Comparison of ENCODE assay signal across 11 mouse cellular contexts in the genomic region with DNA sequence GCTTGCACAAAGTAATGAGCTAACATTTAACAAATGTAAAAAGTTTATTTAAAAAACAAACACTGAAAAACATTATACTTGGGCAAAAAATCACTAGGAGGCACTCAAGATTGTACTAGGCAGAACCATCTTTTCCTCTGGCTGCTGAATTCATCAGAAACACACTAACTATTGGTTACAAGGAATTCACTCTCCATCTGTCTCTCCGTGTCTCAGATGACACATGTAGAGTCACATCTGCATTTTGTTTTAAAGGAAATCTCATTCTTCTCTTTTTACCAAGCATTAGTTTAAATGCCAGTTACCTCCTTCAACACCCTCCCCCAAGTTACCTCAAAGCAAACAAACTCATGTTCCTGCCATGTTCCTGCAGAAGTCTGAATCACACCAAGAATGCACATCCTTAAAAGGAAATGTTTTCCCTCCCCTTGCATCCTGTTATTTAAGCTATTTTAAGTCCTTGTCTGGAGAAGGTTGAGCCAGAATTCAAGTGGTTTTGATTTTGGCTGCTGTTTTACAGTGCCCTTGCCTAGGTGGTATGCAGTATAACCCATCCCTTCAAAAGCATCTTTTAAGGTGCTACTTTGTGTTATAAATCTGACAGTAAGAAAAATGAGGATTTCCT. TPM values are rescaled to one million over a fixed set of nuclear protein-coding genes. Genes with fewer than 3 reads are reported as not detected.
DNase-seq lines count a peak whose midpoint lies in the region; ATAC-seq lines count a peak whose summit lies in the region.
"Had no signal": no experiment of that assay in that cellular context is flagged by ENCODE, and none has a peak within 500 bp of the region (broad histone marks: within the 10 kb centered on the region; RNA-seq: fewer than 3 reads in every experiment).

No protein-coding gene starts in this region.

- no peaks in the 10 kb centered on the region for H3K27me3 ChIP-seq in lung, embryonic 15.5 days
- H3K27me3 ChIP-seq in embryonic facial prominence, embryonic 14.5 days (replicated peaks; ENCODE audit: control insufficient read depth, insufficient read depth, low read length) = no peaks in the 10 kb centered on the region
- H3K27me3 ChIP-seq in midbrain, embryonic 15.5 days (replicated peaks) = no peaks in the 10 kb centered on the region

- WGBS in lung, embryonic 15.5 days = 48% methylated on average over 1 of the region's 1 CpGs
- WGBS in embryonic facial prominence, embryonic 14.5 days = 29% methylated on average over 1 of the region's 1 CpGs
- WGBS in midbrain, embryonic 15.5 days = 60% methylated on average over 1 of the region's 1 CpGs

- no peaks in the 10 kb centered on the region for H3K4me1 ChIP-seq in lung, embryonic 15.5 days
- H3K4me1 ChIP-seq in embryonic facial prominence, embryonic 14.5 days (ENCODE audit: control insufficient read depth, insufficient read depth, low read length) = no peaks in the 10 kb centered on the region
- H3K4me1 ChIP-seq in midbrain, embryonic 15.5 days = no peaks in the 10 kb centered on the region

- H3K9ac ChIP-seq in lung, embryonic 15.5 days = no peak overlapping the region
- no peak overlapping the region for H3K9ac ChIP-seq in embryonic facial prominence, embryonic 14.5 days (ENCODE audit: low read depth, low read length)
- no peak overlapping the region for H3K9ac ChIP-seq in midbrain, embryonic 15.5 days

- no peaks in the 10 kb centered on the region for H3K9me3 ChIP-seq in lung, embryonic 15.5 days
- no peaks in the 10 kb centered on the region for H3K9me3 ChIP-seq in embryonic facial prominence, embryonic 14.5 days (ENCODE audit: control insufficient read depth, low read length)
- H3K9me3 ChIP-seq in midbrain, embryonic 15.5 days = no peaks in the 10 kb centered on the region

- peak; percentile 43 to 65 for DNase-seq in heart, adult 9 months (ENCODE audit: low spot score in 2 of 2)
- DNase-seq in heart, postnatal 14 days = no peak
- no peak for DNase-seq in lung, postnatal 36 days
- DNase-seq in embryonic facial prominence, embryonic 14.5 days (ENCODE audit: low spot score) = peak; percentile 63
- DNase-seq in yolk sac, embryonic 10.5 days (ENCODE audit: low spot score) = peak; percentile 1
- DNase-seq in layer of hippocampus, adult 9-10 months (ENCODE audit: low spot score) = no peak
- DNase-seq: retina, postnatal 1 day had no signal

- no peak overlapping the region for H3K4me2 ChIP-seq in lung, embryonic 15.5 days
- H3K4me2 ChIP-seq in embryonic facial prominence, embryonic 14.5 days (ENCODE audit: low read depth, low read length) = no peak overlapping the region
- H3K4me2 ChIP-seq in midbrain, embryonic 15.5 days = no peak overlapping the region

- no peaks in the 10 kb centered on the region for H3K36me3 ChIP-seq in lung, embryonic 15.5 days
- H3K36me3 ChIP-seq in embryonic facial prominence, embryonic 14.5 days (ENCODE audit: control insufficient read depth, insufficient read depth, low read length) = no peaks in the 10 kb centered on the region
- H3K36me3 ChIP-seq in midbrain, embryonic 15.5 days (replicated peaks) = no peaks in the 10 kb centered on the region

- no peak for ATAC-seq in lung, embryonic 15.5 days (ENCODE audit: borderline replicate concordance, extremely low read depth, low FRiP score, low TSS enrichment)
- no peak for ATAC-seq in embryonic facial prominence, embryonic 14.5 days (ENCODE audit: low read depth)
- ATAC-seq in midbrain, embryonic 15.5 days (replicated peaks) = no peak
- ATAC-seq: forebrain, embryonic 16.5 days had no signal

- H3K4me3 ChIP-seq in lung, embryonic 15.5 days = no peak overlapping the region
- H3K4me3 ChIP-seq in embryonic facial prominence, embryonic 14.5 days (ENCODE audit: low read depth, low read length) = no peak overlapping the region
- no peak overlapping the region for H3K4me3 ChIP-seq in midbrain, embryonic 15.5 days

- peak overlapping the region; percentile 37; the same call in 1 of the 2 replicates for H3K27ac ChIP-seq in lung, embryonic 15.5 days
- H3K27ac ChIP-seq in embryonic facial prominence, embryonic 14.5 days (replicated peaks; ENCODE audit: low read depth, low read length) = no peak overlapping the region
- no peak overlapping the region for H3K27ac ChIP-seq in midbrain, embryonic 15.5 days
- H3K27ac ChIP-seq: macrophage had no signal

- intact Hi-C loops in heart, postnatal 14 days (cut with DNase I) = no loop called here

RNA-seq across cellular contexts. Expression of a gene that starts 56.2 kb away (rescaled TPM):
- total RNA-seq in heart, postnatal 14 days (2021) = 10 to 100 TPM; 54.5 to 59.5 TPM
- 170 and 173 TPM in 2 replicates for polyA plus RNA-seq in lung, embryonic 15.5 days (2015; fragmentation: Nextera tagmentation; extraction: Ambion mirVana)
- polyA plus RNA-seq in embryonic facial prominence, embryonic 14.5 days (2014; fragmentation: Nextera tagmentation; extraction: Ambion mirVana) = 117 and 123 TPM in 2 replicates
- 27.9 and 28.6 TPM in 2 replicates for polyA plus RNA-seq in midbrain, embryonic 15.5 days (2015; fragmentation: Nextera tagmentation; extraction: Ambion mirVana)

Comparison
In these comparisons a context has a peak if more than half of its experiments do, and no peak if none do; other contexts are left out.
1. DNase-seq: peak in heart, adult 9 months (2 of 2), embryonic facial prominence, embryonic 14.5 days (single experiment) and yolk sac, embryonic 10.5 days (single experiment); none in heart, postnatal 14 days (0 of 2), lung, postnatal 36 days (single experiment) and layer of hippocampus, adult 9-10 months (single experiment).